27 mouse cellular contexts compared by ENCODE assay signal in genomic region chr8:93740281-93740680, GRCm38 (mm10).
A peak's percentile ranks its signal among the peaks of the same experiment; 100 is the strongest.
DNase-seq lines count a peak whose midpoint lies in the region; ATAC-seq lines count a peak whose summit lies in the region.
"Had no signal": no experiment of that assay in that cellular context is flagged by ENCODE, and none has a peak within 500 bp of the region (broad histone marks: within the 10 kb centered on the region; RNA-seq: fewer than 3 reads in every experiment).

No protein-coding gene starts in this region.

- WGBS in forebrain, embryonic 13.5 days, result 45% methylated on average over 3 of the region's 3 CpGs
- 55% methylated on average over 3 of the region's 3 CpGs for WGBS in forebrain, embryonic 12.5 days
- WGBS in hindbrain, embryonic 16.5 days, result 56% methylated on average over 3 of the region's 3 CpGs
- WGBS in hindbrain, embryonic 12.5 days, result 72% methylated on average over 3 of the region's 3 CpGs
- WGBS in neural tube, embryonic 12.5 days, result 58% methylated on average over 3 of the region's 3 CpGs

- 0 out of 2 replicates have a peak, but pooled peaks have one; percentile 36 for ATAC-seq in forebrain, embryonic 13.5 days
- no peak; the same call in 1 of the 2 replicates for ATAC-seq in forebrain, embryonic 12.5 days (ENCODE audit: low FRiP score)
- ATAC-seq in hindbrain, embryonic 16.5 days, result peak; percentile 72; the same call in 1 of the 2 replicates
- ATAC-seq in hindbrain, embryonic 12.5 days (ENCODE audit: low FRiP score), result no peak
- ATAC-seq in neural tube, embryonic 12.5 days (ENCODE audit: low FRiP score, low read depth), result 0 out of 2 replicates have a peak, but pooled peaks have one; percentile 17
- ATAC-seq: activated CD4-positive, CD25-positive, alpha-beta regulatory T cell, adult 4 months; intestine, embryonic 16.5 days; liver, embryonic 12.5 days; liver, postnatal 0 days had no signal

- H3K4me2 ChIP-seq in forebrain, embryonic 13.5 days, result no peak overlapping the region
- no peak overlapping the region for H3K4me2 ChIP-seq in forebrain, embryonic 12.5 days
- H3K4me2 ChIP-seq in hindbrain, embryonic 16.5 days (ENCODE audit: low read length), result no peak overlapping the region
- no peak overlapping the region for H3K4me2 ChIP-seq in hindbrain, embryonic 12.5 days (replicated peaks)
- no peak overlapping the region for H3K4me2 ChIP-seq in neural tube, embryonic 12.5 days (replicated peaks)
- H3K4me2 ChIP-seq: embryonic facial prominence, embryonic 15.5 days; liver, embryonic 12.5 days; midbrain, embryonic 12.5 days had no signal

- no peak overlapping the region for H3K9ac ChIP-seq in forebrain, embryonic 13.5 days
- H3K9ac ChIP-seq in forebrain, embryonic 12.5 days, result no peak overlapping the region
- no peak overlapping the region for H3K9ac ChIP-seq in hindbrain, embryonic 16.5 days (ENCODE audit: low read depth, low read length)
- no peak overlapping the region for H3K9ac ChIP-seq in hindbrain, embryonic 12.5 days
- H3K9ac ChIP-seq in neural tube, embryonic 12.5 days, result no peak overlapping the region
- H3K9ac ChIP-seq: embryonic facial prominence, embryonic 15.5 days; liver, embryonic 12.5 days; liver, postnatal 0 days; midbrain, embryonic 12.5 days had no signal

- H3K27ac ChIP-seq in forebrain, embryonic 13.5 days, result no peak overlapping the region
- H3K27ac ChIP-seq in forebrain, embryonic 12.5 days, result no peak overlapping the region
- H3K27ac ChIP-seq in hindbrain, embryonic 16.5 days (ENCODE audit: low read depth, low read length), result no peak overlapping the region
- no peak overlapping the region for H3K27ac ChIP-seq in hindbrain, embryonic 12.5 days
- no peak overlapping the region for H3K27ac ChIP-seq in neural tube, embryonic 12.5 days
- H3K27ac ChIP-seq: embryonic facial prominence, embryonic 10.5 days; embryonic facial prominence, embryonic 15.5 days; gastrocnemius, adult 2 months; kidney, postnatal 0 days; liver, embryonic 12.5 days; midbrain, embryonic 12.5 days had no signal

- no peak for DNase-seq in neural tube, embryonic 10.5 days (ENCODE audit: extremely low spot score, low spot score)
- DNase-seq in adrenal gland, adult (ENCODE audit: inconsistent age in 2 of 2, low spot score in 1 of 2), result no peak
- DNase-seq in gastrocnemius, postnatal 14 days, result no peak
- DNase-seq: adrenal gland, adult 8-10 months; cerebellum, adult 8-10 months; cerebellum, postnatal 25 days; gastrocnemius, adult 2 months; heart, postnatal 14 days; kidney, adult 8-10 months; kidney, postnatal 4 days; liver, postnatal 0 days; lung, postnatal 36 days; right cerebral cortex, postnatal 14 days had no signal

- H3K36me3 ChIP-seq in forebrain, embryonic 13.5 days (ENCODE audit: poor library complexity, severe bottlenecking), result no peaks in the 10 kb centered on the region
- no peaks in the 10 kb centered on the region for H3K36me3 ChIP-seq in forebrain, embryonic 12.5 days (replicated peaks)
- H3K36me3 ChIP-seq in hindbrain, embryonic 16.5 days (ENCODE audit: control insufficient read depth, insufficient read depth, low read length), result no peaks in the 10 kb centered on the region
- no peaks in the 10 kb centered on the region for H3K36me3 ChIP-seq in hindbrain, embryonic 12.5 days
- H3K36me3 ChIP-seq in neural tube, embryonic 12.5 days, result no peaks in the 10 kb centered on the region
- H3K36me3 ChIP-seq: embryonic facial prominence, embryonic 10.5 days; embryonic facial prominence, embryonic 15.5 days; liver, embryonic 12.5 days; midbrain, embryonic 12.5 days had no signal

- intact Hi-C loops in gastrocnemius, postnatal 14 days (cut with DNase I; ENCODE audit: low total_unique reads), result no loop called here

- peaks cover 22% of the 10 kb centered on the region for H3K4me1 ChIP-seq in forebrain, embryonic 13.5 days
- H3K4me1 ChIP-seq in forebrain, embryonic 12.5 days, result no peaks in the 10 kb centered on the region; the same call in 1 of the 2 replicates
- H3K4me1 ChIP-seq in hindbrain, embryonic 16.5 days (ENCODE audit: control insufficient read depth, insufficient read depth, low read depth, low read length), result no peaks in the 10 kb centered on the region
- H3K4me1 ChIP-seq in hindbrain, embryonic 12.5 days, result no peaks in the 10 kb centered on the region
- no peaks in the 10 kb centered on the region; the same call in 1 of the 2 replicates for H3K4me1 ChIP-seq in neural tube, embryonic 12.5 days
- H3K4me1 ChIP-seq: embryonic facial prominence, embryonic 10.5 days; embryonic facial prominence, embryonic 15.5 days; liver, embryonic 12.5 days had no signal

- no peaks in the 10 kb centered on the region for H3K9me3 ChIP-seq in forebrain, embryonic 13.5 days (replicated peaks)
- H3K9me3 ChIP-seq in forebrain, embryonic 12.5 days, result no peaks in the 10 kb centered on the region
- no peaks in the 10 kb centered on the region for H3K9me3 ChIP-seq in hindbrain, embryonic 16.5 days (ENCODE audit: control insufficient read depth, low read length)
- no peaks in the 10 kb centered on the region for H3K9me3 ChIP-seq in hindbrain, embryonic 12.5 days (replicated peaks)
- H3K9me3 ChIP-seq in neural tube, embryonic 12.5 days, result no peaks in the 10 kb centered on the region
- H3K9me3 ChIP-seq: embryonic facial prominence, embryonic 10.5 days; embryonic facial prominence, embryonic 15.5 days; liver, embryonic 12.5 days; midbrain, embryonic 12.5 days had no signal

- H3K4me3 ChIP-seq in forebrain, embryonic 13.5 days, result no peak overlapping the region
- no peak overlapping the region for H3K4me3 ChIP-seq in forebrain, embryonic 12.5 days (replicated peaks)
- H3K4me3 ChIP-seq in hindbrain, embryonic 16.5 days (ENCODE audit: low read length), result no peak overlapping the region
- no peak overlapping the region for H3K4me3 ChIP-seq in hindbrain, embryonic 12.5 days
- H3K4me3 ChIP-seq in neural tube, embryonic 12.5 days, result no peak overlapping the region
- H3K4me3 ChIP-seq: embryonic facial prominence, embryonic 10.5 days; embryonic facial prominence, embryonic 15.5 days; gastrocnemius, adult 2 months; liver, embryonic 12.5 days; midbrain, embryonic 12.5 days; myocyte had no signal

- H3K27me3 ChIP-seq in forebrain, embryonic 13.5 days, result no peaks in the 10 kb centered on the region
- no peaks in the 10 kb centered on the region for H3K27me3 ChIP-seq in forebrain, embryonic 12.5 days
- H3K27me3 ChIP-seq in hindbrain, embryonic 16.5 days (replicated peaks; ENCODE audit: control insufficient read depth, insufficient read depth, low read length), result no peaks in the 10 kb centered on the region
- no peaks in the 10 kb centered on the region for H3K27me3 ChIP-seq in hindbrain, embryonic 12.5 days
- no peaks in the 10 kb centered on the region for H3K27me3 ChIP-seq in neural tube, embryonic 12.5 days (replicated peaks)
- H3K27me3 ChIP-seq: CH12.LX; embryonic facial prominence, embryonic 15.5 days; liver, embryonic 12.5 days; midbrain, embryonic 12.5 days had no signal

Comparison
In these comparisons a context has a peak if more than half of its experiments do, and no peak if none do; other contexts are left out.
1. ATAC-seq: peak in forebrain, embryonic 13.5 days (single experiment), hindbrain, embryonic 16.5 days (single experiment) and neural tube, embryonic 12.5 days (single experiment); none in forebrain, embryonic 12.5 days (single experiment) and hindbrain, embryonic 12.5 days (single experiment).